Mouse (Mus musculus) 416B (cell line): Measurements from ENCODE around the gene Cebpz.
A peak's percentile ranks its signal among the peaks of the same experiment; 100 is the strongest.

Experiments used
- DNase-seq: peaks from one replicate; pipeline ENCODE4 v3.0.0; 2011; ENCODE audit warnings: low read depth

Gene Cebpz

DNA sequence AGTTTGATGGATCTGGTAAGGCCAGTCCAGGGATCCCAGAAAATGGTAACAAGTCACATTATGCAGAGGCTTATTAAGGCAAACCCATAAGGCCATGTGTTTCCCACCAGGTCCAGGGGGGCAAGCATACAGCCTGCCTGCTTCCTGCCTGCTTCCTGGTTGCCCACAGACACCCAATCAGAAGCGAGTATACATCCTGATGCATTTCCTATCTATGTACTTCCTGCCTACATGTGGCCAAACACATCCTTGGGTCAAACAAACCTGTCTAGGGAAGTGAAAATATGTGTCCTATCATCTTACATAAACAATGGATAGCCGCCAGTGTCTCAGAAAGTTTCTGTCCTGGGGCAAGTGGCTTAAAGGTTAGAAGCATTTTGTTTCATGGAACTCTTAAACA, 33.7 kb downstream of the Cebpz start:
- DNase-seq = peak; percentile 45

DNA sequence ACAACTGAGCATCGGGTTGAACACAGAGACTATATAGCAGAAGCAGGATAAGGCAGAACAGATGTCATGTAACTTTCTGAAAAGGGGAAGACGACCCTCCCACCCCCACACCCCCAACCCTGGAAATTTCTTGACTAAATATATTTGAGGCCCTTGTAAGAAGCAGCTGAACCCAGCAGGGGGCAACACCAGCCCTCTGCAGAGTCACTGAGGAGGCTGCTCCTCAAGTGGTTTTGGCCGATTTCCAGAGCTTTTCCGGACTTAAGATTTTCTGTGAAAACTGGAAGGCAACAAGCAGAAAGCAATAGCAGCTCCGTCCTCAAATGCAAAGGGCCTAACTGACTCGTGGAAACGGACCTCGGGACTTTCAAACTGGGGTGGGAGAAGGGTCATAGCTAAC, 41.5 kb downstream of the Cebpz start:
- peak; percentile 81 for DNase-seq

DNA sequence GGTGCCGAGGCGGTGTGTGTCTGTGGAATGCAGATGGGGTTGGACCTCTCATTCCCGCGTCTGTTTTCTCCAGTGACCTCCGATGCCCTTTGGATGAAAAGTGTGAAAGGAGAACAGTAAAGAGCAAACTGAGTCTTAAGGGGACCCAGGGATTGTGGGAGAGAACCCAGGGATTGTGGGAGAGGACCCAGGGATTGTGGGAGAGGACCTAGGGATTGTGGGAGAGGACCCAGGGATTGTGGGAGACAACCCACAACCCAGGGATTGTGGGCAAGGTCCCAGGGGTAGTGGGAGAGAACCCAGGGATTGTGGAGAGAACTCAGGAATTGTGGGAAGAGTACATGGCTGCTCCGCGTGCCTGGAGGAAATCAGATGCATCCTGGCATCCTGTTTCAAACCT, 41.9 kb downstream of the Cebpz start:
- no peak for DNase-seq

DNA sequence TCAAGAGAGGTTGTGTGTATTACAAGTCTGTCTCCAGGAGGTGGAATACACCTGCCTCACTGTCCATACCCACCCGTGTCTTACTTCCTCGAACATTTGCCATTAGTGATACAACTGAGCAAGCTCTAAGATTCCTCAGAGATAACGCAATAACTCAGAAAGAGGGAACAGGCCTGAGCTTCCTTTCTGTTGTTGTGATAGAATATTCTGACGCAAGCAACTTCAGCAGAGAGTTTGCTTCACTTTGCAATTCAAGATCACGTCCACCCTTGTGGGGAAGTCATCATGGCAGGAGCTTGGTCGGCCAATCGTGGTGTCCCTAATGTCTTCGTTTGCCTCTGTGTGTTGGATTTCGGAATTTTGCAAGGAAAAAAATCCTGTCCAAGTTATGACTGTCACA, 45.8 kb downstream of the Cebpz start:
- peak; percentile 36 for DNase-seq

DNA sequence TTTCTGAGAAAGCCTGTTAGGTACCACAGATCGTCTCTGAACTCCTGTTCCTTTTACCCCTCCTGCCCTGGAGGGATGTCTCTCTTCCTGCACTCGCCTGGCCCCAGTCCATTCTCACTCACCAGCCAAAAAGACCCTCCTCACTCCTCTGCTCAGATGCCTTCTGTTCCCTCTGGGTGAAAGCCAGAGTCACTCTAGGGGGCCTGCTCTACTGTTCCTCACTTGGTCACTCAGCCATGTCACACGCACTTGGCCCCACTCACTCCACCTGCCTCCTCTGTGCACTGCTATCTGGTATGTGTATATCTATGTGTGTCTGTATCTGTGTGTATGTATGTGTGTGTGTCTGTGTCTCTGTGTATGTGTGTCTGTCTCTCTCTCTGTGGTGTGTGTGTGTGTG, 47.7 kb downstream of the Cebpz start:
- no peak for DNase-seq

DNA sequence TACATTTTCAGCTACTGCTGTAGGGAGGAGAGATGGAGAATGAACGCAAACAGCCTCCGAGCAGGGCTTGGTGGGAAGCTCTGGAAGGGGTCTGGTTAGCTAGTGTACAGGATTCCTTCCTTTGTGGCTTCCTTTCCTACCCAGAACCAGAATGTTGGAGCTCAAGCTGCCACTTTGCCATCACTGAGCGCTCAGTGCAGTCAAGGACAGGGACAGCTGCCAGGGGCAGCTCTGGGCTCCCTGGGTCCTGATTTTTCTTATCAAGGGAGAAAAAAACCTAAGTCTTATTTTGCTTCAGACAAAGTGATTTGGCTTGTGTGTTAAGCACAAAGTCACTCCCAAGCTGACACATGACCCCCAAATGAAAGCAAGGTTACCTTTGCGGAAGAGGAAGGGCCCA, 48.3 kb downstream of the Cebpz start:
- no peak for DNase-seq

DNA sequence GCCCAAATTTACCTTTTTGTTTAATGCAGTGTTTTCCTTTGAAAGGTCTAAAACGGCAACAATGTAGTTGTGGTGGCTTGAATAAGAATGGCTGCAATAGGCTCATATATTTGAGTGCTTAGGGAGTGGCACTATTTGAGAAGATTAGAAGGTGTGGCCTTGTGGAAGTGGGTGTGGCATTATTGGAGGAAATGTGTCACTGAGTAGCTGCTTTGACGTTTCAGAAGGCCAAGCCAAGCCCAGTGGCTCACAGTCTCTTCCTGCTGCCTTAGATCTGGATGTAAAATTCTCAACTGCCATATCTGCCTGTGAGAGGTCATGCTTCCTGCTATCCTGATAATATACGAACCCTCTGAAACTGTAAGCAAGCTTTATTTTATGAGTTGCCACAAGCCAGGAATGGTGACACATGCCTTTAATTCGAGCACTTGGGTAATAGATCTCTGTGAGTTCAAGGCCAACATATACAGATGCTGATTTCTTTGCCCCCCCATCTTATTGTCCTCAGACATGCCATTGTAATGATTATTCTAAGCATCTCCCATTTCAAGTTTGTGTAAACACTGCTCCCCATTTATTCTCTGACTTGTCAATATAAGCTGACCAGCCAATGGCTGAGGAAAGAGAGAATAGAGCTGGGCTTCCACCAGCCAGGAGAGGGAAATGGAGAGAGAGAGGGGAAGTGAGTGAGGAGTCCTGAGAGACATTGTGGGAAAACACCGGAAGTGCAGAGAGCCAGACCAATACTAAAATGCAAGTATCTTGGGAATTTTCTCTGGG, 51.4 kb downstream of the Cebpz start:
- DNase-seq = no peak

DNA sequence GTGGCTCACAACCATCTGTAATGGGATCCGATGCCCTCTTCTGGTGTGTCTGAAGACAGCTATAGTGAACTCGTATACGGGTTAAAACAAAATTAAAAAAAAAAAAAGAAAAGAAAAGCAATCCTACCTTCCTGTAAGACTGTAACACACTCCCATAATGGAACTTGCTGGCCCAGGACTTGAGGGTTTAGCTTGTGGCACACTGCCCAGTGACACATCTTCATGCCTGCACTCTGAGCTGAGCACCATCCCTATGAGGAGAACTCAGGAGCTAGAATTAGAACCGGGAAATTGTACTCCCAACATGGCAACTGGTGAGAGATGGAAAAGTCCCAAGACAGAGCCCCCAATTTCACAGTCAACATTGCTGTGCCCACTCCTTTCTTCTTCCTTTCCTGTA, 53.6 kb downstream of the Cebpz start:
- no peak for DNase-seq

DNA sequence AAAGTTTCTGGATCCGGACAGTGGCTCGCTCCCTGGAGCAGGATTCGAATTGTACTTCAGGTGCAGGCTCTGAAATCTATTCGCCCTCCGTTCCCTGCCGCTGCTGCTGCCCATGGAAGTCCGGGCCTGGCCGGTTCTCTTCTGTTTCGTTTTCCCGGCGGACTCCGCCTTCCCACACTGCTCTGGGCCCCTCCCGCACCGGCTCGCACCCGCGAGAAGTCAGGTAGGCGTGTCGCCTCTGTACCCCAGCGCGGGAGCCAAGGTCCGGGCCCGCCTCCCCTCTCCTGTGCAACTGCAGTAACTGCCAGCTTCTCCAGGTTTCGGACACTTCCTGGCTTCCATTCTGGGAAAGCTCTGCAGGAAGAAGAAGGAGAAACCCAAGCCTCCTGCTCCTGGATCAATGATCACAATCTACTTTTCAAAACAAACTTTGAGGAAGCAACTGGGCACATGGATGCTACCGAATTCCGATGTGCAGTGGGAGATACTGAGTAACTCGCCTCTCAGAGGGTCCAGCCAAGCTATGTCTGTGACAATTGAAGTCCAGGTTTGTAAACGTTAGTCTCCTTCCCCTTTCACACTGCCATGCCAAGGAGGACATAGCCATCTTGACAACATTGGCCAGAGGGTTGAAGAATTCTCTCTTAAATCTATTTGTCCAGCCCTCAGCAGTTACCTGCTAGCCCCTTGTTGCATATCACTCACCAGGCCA, 54.3 kb downstream of the Cebpz start, which contains the start of gene Eif2ak2:
Eif2ak2 (minus strand) TSS at position 173 of the 712 bp plus-strand sequence.
- DNase-seq = peak; percentile 77

DNA sequence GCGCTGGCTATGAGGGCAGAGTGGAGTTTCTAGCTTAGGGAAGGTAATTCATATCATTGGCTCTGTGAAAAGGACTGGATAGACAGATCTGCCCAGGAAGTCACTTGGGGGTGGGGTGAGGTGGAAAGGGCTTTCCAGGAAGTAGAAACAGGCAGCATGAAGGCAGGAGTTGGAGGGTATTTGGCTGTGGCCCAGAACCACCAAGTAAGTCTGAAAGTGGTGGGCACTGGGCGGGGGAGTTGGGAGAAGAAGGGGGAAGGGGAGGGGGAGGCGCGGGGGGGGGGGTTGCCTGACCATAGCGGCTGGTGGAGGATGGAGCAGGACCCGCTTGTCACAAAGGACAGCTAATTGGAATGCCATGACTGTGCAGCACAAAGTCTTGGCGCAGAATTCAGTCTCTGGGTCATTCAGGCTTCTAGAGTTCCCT, 55.0 kb downstream of the Cebpz start:
- peak; percentile 54 for DNase-seq

DNA sequence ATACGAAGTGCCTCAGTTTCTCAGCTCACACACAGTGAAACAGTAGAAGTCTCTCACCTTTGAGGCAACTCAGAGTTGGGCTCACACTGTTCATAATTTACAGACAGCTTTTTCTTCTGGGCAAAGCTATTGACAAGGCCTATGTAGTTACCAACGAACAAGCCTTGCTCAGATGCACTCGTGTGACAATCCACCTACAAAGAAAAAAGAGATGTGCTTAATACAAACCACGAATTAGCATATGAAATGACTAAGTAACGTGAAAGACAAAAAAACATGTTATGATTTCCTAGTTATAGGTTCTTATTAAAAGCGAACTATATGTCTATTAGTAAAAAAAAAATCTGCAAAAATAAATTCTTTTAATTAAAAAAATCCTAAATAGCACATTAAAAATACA, 63.0 kb downstream of the Cebpz start:
- DNase-seq = no peak
